Mouse (Mus musculus) brain, embryonic 14.5 days (tissue): Measurements from ENCODE around the gene Epx.

Experiments
- CTCF ChIP-seq: fragments of 200-500 bp; IDR thresholded peaks from 2 replicates; pipeline ENCODE4 v1.5.1; 2012; ENCODE audit warnings: inconsistent platforms, mild to moderate bottlenecking, moderate library complexity, borderline replicate concordance; ENCODE audit not compliant: insufficient read depth, insufficient read length; ENCODE audit errors: extremely low read depth
- POLR2A ChIP-seq: fragments of 200-500 bp; IDR thresholded peaks from 2 replicates; pipeline ENCODE4 v1.6.1; 2012; ENCODE audit warnings: mild to moderate bottlenecking, inconsistent platforms, borderline replicate concordance; ENCODE audit not compliant: poor library complexity, insufficient read depth, insufficient read length, severe bottlenecking; ENCODE audit errors: extremely low read depth

DNA sequence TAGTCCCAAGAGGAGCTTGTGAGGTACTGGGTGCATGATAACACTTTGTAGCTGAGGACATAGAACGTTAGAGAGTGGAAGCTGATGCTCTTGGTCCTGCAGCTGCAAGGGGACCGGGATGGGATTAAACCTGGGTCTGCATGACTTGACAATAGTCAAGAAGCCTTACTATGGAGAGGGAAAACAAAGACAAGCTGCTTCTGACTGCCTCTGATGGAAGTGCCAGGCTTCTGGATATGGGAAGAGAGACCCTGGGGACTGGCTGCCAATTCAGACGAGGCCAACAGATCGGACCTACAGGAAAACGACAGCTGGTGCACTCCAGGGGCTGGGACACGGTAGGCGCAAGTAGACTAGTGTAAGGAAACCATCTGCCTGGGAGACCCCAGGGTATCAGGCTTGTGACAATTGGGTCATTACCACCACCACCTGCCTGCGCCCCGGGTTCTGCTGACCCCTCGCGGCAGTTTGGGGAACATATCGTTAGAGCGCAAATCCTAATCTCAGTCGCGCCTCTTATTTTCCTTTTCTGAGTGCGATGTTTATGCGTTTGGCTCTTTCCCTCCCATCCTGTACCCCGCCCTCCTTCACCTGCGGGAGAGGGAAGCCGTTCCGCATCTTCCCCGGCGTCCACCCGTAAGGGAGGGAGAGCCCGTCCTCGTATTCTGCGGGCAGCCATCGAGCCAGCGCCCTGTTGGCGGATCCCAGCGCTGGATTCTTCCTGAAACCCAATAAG lies 58.5 kb downstream of the Epx start:
- TF ChIP-seq POLR2A (no peak), CTCF (peak; percentile 87)
